Mouse (Mus musculus) megakaryocyte progenitor cell, adult 5-6 weeks (primary cell): Measurements from ENCODE around the gene Gbf1. TPM values are rescaled to one million over a fixed set of nuclear protein-coding genes. Genes with fewer than 3 reads are reported as not detected.
"Not testable (repeated sequence)": the region's sequence is repeated elsewhere in the genome, so short reads cannot be mapped to it uniquely, and the experiment has no call there.

Experiments
- ATAC-seq: replicated peaks from 2 replicates; pipeline ENCODE4 v1.8.0; 2016; ENCODE audit warnings: mild to moderate bottlenecking, moderate TSS enrichment, inconsistent platforms; ENCODE audit not compliant: poor library complexity
- total RNA-seq, 2 experiments: library from RNA; stranded (forward) in 1 of 2; stranded (reverse) in 1 of 2; fragments of 157-497, 149-512 nt in 1 of 2; fragments of 200-1000 nt in 1 of 2; gene quantifications; 2 replicates each; pipeline versions ENCODE4 v1.2.3 to v1.2.4; 2015 to 2017

Gbf1 gene
- total RNA-seq, 2 experiments from 2014 or later = 21.8 to 48.7 TPM

DNA sequence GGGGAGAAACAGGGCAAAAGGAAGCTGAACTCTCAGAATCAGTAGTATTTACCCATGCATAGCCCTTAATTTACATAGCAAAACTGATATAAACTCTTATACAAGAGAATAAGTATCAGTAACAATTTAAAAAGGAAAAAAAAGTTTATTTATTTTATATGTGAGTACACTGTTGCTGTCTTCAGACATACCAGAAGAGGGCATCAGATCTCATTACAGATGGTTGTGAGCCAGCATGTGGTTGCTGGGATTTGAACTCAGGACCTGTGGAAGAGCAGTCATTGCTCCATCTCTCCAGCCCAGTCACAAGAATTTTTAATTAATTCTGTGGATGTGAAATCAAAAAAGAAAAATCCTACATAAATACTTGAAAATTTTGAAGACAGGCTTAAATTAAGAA is 65.0 kb downstream of the Gbf1 start:
- ATAC-seq = not testable (repeated sequence)

DNA sequence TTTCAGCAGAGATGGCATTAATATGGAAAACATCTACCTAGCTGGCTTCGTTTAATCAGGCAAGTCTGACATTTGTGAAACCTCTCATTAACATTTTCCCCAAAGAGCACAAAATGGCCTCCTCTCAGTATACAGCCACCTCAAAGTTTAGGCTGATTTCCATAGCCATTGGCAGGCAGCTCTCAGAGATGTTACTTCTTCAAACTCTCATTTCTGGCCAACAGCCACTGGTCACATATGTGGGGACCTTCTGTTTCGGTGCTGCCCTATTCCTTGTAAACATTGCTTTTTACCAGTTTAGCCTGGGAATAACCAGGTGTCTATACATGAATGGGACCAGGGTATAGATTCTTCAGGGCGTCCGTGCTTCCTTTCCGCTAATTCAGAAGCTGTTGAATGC is 67.8 kb downstream of the Gbf1 start:
- no peak for ATAC-seq

DNA sequence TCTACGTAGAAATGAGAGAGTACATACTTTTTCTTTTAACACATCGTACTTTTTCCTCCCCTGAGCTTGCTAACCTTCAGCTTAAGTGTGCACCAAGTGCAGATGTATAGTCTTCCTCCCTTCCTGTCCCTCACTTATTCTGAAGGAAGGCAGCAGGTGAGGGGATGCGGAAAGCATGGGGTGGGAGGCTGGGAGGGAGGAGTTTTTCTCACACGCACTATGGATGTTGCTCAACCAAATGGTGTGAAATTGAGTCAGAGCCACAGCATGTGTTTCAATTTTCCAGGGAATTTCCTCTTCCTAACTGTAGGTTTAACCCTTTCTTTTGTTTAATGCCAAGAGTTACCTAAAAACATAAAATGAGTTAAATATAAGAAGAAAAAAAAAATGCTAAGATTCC is 70.8 kb downstream of the Gbf1 start:
- no peak for ATAC-seq

DNA sequence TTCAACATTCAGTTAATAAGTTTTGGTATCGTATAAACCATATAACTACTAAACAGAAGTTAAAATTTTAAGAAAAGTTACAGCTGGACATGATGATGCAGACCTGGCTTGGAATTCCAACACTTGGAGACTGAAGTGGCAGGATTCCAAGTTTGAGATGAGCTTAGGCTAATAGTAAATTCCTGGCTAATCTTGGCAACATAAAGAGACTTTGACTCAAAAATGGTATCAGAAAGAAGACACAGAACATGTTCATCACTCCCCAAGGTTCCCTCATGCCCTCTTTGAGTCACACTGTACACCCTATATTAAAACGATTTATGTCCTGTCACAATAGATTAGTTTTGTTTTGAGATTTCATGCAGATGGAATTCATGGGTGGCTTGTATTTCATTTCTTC is 72.6 kb downstream of the Gbf1 start:
- no peak for ATAC-seq

DNA sequence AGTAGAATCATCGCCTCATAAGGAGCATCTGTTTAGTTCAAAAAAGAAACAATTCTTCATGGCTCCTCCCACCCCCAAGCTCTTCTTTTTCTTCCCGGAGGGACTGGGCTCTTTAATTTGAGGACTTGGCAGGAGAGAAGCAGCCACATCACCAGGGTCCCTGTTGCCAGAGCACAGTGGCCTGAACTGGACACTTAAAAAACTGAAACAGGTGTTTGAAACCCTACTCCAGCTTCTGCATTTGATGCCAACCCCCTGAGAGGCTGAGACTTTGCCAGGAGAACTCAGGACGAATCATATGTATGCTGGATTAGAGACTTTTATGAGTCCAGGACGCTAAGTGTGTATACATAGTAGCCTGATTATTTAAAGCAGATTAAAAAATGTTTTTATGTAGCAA is 73.2 kb downstream of the Gbf1 start:
- ATAC-seq = no peak

DNA sequence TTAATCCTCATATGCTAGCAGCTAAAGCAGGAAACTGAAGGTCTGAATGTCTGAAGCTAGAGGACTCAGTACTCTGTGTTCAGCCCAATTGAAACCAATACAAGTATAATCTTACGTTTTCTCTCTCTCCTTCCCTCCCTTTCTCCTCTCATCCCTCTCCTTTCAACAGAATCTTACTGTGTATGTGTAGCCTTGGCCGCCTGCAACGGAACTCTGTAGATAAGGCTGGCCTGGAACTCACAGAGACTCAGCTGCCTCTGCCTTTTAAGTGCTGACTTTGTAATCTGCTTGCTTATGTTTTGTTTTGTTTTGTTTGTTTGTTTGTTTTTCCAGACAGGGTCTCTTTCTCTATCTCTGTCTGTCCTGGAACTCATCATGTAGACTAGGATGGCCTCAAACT is 74.0 kb downstream of the Gbf1 start:
- no peak for ATAC-seq

DNA sequence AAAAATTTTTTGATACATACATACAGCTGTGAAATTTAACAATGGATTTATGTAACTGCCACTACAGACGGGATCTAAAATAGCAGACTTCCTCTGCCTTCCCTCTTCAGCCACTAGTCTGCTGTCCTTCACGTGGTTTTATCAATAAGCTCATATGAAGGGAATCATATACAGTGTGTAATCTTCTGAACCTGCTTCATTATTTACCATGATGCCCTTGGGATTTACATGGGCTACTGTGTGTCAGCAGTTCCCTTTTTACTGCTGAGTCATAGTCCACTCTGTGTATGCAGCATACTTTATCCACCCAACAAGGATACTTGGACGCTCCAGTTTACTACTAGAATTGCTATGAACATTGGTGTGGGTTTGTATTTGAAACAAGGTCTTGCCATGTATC is 75.0 kb downstream of the Gbf1 start:
- no peak for ATAC-seq

DNA sequence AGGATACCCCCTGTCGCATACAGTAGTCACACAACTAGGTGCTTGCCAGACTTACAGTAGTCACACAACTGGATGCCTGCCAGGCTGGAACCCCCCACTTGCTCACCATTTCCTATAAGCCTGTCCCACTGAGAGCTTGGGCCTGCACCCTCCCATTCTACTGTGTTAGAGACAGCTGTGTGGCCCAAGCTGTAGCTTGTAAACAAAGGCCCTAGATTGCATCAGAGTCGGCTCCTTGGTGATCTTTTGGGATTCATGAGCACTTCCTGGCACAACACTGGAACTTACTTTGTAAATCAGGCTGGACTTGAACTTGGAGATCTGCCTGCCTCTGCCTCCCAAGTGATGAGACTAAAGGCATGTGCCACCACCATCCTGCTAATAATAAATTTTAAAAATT is 82.1 kb downstream of the Gbf1 start:
- no peak for ATAC-seq

DNA sequence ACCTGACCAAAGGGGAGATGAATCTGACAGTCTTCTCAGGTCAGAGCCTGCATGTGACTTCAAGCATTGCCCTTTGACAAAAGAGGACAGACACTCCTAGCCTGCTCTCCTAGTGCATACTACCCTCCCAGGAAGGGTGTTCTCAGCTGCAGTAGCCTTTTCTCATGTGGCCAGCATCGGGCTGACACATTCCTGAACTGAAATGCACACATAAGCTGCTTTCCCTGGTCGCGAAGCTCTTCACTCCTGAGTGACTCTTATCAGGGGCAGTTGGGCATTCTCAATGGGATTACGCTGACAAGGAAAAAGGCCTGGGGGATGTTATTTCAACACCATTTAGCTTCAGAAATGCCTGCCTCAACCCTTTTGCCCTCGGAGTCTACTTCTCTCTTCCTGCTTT is 84.3 kb downstream of the Gbf1 start:
- ATAC-seq = no peak

DNA sequence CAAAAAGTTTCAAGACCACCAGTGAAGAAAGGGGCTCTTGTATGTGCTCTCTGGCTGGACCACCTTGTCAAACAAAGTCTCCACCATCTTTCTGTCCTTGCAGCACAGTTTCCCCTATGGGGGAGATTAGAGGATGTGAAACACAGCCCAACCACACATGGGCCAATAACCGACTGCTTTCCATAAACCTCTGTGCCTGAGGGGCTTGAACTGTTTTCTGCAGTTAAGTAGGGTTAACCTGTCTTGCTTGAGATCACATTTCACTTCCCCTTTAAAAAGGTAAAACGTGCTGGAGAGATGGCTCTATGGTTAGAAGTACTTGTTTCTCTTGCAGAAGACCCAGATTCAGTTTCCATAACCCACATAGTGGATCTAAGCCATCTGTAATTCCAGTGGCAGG is 87.9 kb downstream of the Gbf1 start:
- ATAC-seq = peak; percentile 72; the same call in 1 of the 2 replicates

DNA sequence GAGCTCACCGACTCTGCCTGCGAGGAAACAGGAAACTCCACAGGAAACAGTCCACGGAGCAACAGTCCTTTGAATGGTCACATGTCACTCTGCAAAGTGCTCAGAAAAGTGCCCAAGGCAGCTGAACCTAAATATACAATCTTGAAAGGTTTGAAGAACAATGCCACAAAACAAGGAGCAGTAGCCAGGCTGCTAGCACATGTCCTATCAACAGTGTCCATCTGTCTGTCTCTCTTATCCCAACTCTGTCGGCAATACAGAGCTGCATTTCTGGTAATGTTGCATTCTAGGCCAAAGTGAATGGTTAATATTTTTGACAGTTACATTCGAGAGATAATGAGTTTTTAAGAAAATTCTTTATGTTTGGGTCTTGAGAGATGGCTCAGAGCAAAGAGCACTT is 90.1 kb downstream of the Gbf1 start:
- peak; percentile 75 for ATAC-seq

DNA sequence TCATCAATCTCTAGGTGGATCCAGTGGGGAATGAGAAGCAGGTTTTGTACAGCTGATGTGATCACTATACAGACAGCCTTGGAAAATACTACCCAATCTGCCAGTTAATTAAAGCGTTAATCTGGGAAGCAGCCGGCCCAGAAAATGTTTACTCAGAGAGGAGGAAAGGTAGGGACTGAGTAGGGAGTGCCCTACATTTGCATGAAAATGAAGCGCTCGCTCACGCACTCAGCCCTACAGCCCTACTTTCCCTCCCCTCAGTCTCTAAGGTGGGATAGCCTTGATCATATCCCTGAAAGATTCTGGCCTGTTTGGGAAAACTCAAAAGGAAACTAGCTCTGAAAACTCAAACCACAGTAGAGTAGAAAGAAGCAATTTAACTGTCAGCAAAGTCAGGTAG is 92.3 kb downstream of the Gbf1 start:
- no peak for ATAC-seq

DNA sequence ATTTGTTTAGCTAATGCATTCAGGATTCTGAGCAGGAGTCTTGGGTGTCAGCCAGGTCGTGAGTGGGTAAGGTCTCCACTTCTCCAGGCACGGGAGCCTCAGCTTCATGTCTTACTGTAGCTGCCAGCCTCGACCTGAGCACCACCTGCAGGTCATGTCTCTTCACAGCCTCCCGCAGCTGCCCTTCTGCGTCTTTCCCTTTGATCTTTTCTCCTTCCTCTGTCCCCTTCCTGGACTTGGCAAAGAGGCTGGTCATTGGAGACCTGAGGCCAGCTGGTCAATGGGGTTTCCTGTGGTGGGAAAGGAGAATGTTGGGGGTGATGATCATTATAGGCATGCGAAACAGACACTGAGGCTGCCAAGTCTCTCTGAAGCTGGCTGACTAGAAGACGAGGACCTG is 96.7 kb downstream of the Gbf1 start:
- no peak for ATAC-seq

DNA sequence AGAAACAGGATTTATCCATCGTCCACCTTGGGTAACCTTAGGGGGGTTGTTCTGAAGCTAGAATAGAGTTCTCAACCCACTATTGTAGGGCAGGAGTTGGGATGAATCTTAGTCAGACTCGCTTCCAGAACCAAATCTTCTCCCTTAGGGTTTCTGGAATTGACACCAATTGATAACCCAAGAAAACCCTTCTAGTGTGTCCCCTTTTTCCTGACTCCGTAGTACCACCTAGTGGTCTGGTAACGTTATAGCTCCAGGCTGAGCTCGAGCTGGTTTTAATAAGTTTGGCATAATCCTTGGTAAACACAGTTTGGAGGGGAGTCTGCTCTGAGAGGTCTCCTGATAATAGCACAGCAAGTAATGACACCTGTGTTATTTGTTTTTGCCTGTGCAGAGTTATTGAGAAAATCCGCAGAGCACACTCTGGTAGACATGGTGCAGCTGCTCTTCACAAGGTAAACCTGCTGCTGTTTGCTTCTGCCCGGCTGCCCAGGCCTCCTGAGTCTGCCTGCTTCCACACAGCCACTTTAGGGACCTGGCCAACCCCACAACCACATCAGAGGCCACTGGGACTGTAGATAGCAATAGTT is 101.9 kb downstream of the Gbf1 start:
- ATAC-seq = peak; percentile 79; the same call in 1 of the 2 replicates

DNA sequence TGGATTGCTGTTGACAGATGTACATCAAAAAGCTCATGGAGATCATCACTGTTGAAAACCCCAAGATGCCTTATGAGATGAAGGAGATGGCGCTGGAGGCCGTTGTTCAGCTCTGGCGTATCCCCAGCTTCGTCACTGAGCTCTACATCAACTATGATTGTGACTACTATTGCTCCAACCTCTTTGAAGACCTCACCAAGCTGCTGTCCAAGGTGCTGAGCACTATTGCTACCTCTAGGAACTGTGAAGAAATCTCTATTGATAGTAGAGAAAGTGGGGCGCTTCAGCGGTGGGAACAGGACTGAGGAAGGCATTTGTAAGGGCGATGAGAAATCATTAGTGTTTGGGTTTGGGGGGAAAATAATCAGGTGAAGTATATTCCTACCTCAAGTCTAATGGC is 112.5 kb downstream of the Gbf1 start:
- 0 out of 2 replicates have a peak, but pooled peaks have one; percentile 26 for ATAC-seq

DNA sequence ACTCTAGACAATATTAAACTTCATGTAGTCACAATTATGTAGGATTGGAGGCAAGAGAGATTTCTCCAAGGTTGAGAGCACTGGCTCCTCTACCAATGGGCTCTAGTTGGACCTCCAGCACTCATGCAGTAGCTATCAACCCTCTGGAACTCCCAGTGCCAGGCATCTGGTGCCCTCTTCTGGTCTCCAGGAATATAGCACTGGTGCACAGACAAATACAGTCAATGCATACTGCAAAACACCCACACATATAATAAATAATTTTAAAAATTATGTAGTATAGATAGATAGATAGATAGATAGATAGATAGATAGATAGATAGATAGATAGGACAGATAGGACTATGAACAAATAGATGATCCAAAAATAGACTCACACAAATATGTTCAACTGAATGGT is 123.0 kb downstream of the Gbf1 start:
- ATAC-seq = peak; percentile 69; the same call in 1 of the 2 replicates

DNA sequence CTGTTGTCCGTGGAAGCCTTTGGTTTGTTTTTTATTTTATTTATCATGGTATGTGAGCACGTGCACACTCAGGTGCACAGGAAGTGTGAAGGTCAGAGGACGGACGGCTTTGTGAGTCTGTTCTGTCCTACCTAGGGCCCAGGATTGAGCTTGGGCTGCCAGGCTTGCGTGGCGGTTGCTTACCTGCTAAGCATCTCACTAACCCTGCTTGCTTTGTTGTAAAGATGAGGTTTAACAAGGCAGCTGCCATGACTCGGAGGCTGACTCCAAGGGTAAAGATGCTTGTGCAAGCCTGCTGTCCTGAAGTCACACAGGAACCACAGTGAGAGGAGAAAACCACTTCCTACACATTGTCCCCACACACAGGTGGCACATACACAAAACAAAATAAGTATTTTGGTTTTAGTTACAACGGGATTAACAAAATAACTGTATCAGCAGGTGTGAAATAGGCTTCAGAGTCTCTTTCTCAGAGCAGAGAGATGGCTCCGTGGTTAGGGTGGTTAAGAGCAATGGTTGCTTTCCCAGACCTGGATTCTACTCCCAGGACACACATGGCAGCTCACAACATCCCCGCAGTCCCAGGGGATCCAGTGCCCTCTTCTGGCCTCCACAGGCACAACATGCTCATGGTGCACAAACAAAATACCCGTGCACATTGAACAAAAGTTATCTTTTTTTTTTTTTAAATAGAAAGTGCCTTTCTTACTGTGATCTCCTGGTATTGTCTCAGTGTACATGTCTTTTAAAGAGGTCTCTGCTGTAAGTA is 130.0 kb downstream of the Gbf1 start:
- ATAC-seq = no peak

DNA sequence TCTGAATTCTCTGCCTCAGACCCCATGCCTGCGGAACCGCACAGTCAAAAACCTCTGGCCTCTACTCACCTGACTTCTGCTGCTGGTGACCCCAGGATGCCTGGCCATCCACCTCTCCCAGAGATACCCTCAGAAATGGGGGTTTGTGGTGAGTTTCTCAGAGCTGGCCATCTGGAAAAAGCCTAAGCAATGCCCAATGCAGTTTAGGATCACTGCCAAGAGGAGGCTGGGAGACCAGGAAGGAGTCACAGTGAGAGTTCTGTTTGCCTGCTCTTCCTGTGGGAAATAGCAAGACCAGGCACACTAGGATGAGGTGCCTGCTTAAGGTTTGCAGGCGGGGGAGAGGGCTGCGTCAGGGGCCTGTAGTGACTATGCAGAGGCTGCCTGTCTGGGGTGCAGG is 132.4 kb downstream of the Gbf1 start:
- ATAC-seq = no peak

DNA sequence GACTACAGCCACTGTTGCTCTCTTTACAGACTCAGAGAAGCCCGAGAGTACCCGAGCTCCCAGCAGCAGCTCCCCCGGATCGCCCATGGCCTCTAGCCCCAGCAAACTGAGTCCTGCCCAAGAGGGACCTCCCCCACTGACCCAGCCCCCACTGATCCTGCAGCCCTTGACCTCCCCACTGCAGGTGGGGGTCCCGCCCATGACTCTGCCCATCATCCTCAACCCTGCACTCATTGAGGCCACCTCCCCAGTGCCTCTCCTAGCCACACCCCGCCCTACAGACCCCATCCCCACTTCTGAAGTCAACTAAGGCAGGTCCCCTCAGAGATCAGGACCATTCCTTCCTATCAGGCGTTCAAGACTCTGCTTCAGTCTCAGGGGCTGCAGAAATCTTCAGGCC is 133.3 kb downstream of the Gbf1 start:
- ATAC-seq = no peak

DNA sequence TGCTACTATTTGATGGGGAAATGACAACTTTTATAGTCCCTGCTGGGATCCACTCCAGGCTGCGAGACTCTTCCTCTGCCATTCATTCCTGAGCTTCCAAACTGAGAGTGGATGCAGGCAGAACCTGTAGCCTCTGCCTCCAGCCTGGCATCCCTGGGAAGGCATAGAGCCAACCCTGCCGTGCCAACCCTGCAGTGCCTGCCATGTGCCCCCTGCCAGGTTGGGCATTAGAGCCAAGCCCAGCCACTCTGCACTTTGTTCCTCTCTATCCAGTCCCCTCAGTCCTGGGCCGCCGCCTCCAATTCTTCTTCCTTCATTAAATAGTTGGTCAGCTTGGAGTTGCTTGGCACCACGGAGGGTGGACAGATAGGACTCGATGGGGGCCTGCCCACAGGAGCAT is 133.7 kb downstream of the Gbf1 start:
- ATAC-seq = no peak

DNA sequence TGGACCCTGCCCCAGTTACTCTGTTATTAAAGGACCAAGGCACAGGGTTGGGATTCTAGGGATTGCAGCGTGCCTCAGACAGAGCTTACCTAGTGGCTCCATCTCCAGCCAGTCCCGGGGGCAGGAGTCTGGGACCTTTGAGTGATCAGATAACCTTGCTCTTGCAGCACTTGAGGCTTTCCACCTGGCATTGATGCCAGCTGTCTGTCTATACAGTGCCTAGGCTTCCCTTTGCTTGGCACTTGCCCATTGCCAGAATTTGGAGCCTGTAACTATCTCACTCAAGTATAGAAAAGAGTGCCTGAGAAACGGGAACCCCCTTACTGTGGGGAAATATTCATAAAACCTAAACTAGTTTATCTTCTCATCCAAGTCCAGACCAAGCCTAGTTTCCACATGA is 134.6 kb downstream of the Gbf1 start:
- ATAC-seq = no peak

DNA sequence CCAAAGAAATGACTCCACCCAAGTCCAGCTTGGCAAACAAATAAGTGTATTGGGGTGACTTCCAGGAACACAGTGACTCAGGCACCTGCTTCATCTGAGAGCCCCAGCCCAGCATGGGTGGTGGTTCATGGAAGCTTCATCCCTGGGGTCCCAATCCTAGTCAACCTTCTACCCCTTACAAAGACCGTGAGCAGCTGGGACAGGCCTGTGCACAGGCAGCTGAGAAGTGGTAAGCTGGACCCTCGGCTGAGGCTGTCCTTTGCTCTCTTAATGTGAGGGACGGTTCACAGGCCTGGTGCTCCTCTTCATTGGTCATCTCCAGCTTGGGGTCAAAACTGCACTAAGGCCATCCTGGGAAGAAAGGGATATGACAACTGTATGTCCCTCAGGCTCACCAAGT is 135.3 kb downstream of the Gbf1 start:
- no peak for ATAC-seq
